Mouse (Mus musculus) layer of hippocampus, adult 8-10 months (tissue): ENCODE results near the gene Cox6a2. TPM values are rescaled to one million over a fixed set of nuclear protein-coding genes. Genes with fewer than 3 reads are reported as not detected.

Experiments
- DNase-seq, 2 experiments: peaks; one replicate each; pipeline ENCODE4 v3.0.0; 2022; ENCODE audit warnings: low spot score in 2 of 2
- total RNA-seq, 4 experiments: library from RNA; stranded (reverse); gene quantifications; 2 replicates each; pipeline ENCODE4 v1.2.4; 2022

Cox6a2 gene
- 10 to 100 TPM in 2 of 4 experiments, 1 to 10 TPM in 2; 2.5 to 18.9 (median 9.2) TPM for total RNA-seq

GRCm38 (mm10) chr7:128206152-128206551, at the start of gene Cox6a2:
Gene Cox6a2 (minus strand): TSS chr7:128206387.
- no peak for DNase-seq

- no peak for DNase-seq
Measured at GRCm38 (mm10) chr7:128255757-128256156, 49.6 kb upstream of the Cox6a2 start.

- no peak for DNase-seq
Measured at GRCm38 (mm10) chr7:128254978-128255377, 48.8 kb upstream of the Cox6a2 start.

DNA sequence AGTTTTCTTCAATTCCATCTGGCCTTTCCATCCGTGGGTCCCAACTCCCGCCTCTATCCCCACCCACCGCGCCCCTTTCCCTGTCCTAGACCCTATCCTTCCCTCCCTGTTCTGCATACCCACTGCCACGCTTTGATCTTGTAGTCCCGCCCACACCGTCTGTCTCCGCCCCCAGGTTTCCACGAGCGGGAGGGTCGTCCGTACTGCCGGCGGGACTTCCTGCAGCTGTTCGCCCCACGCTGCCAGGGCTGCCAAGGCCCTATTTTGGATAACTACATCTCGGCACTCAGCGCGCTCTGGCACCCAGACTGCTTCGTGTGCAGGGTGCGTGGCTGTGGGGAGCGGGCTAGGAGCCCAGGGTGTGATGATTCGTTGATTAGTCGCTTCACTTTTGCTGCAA, 46.4 kb upstream of the Cox6a2 start:
- peak; percentile 79 to 82 for DNase-seq

- no peak for DNase-seq
Measured at GRCm38 (mm10) chr7:128251946-128252345, 45.8 kb upstream of the Cox6a2 start.

- DNase-seq: no peak
Measured at GRCm38 (mm10) chr7:128249998-128250397, 43.8 kb upstream of the Cox6a2 start.

GRCm38 (mm10) chr7:128248081-128249042, 42.2 kb upstream of the Cox6a2 start:
- DNase-seq: no peak

DNA sequence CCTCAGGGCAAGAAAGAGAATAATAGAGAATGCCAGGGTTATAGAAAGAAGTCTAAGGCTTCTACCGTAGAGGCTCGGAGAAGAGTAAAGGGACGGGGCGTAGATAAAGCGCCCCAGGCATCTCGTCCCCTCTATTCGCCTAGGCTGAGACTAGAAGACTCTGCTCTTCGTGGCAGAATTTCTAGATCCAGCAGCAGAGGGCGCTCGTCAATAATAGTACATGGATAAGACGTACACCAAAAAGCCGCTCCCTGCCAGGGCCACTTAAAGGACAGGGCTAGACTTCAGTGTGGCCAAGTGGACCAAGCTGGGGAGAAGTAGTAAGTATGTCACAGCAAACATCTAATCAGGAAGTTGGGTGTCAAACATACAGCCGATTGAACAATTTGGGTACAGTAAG, 41.3 kb upstream of the Cox6a2 start:
- DNase-seq: peak; percentile 74 to 86

- no peak for DNase-seq
Measured at GRCm38 (mm10) chr7:128246496-128247391, 40.6 kb upstream of the Cox6a2 start, which contains the start of gene Tgfb1i1. Gene Tgfb1i1 (plus strand): TSS chr7:128246812.

- no peak for DNase-seq
Measured at GRCm38 (mm10) chr7:128245547-128245946, 39.4 kb upstream of the Cox6a2 start.

DNA sequence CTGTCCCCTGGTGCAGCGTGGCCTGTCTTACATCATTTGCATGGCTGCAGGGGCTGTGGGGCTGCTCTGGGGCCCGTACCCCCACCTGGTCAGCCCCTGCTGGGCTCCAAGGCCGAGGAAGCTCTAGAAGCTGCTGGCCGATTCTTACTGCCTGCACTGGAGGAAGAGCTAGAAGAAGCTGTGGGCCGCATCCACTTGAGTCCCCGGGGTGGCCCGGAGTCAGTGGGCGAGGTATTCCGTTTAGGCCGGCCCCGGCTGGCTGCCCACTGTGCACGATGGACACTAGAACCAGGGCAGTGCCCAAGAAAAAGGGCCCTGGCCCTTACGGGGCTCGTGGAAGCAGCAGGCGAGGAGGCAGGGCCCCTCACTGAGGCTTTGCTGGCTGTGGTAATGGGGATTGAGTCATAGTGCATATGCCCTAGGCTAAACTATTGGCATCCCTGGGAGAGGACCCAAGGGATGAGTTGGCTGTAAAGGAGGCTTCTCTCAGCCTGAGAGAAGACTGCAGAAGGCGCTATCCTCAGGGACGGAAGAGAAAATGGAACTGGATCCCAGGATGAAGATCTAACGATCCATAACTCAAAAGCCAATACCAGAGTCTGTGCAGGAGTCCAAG, 38.3 kb upstream of the Cox6a2 start:
- no peak for DNase-seq

DNA sequence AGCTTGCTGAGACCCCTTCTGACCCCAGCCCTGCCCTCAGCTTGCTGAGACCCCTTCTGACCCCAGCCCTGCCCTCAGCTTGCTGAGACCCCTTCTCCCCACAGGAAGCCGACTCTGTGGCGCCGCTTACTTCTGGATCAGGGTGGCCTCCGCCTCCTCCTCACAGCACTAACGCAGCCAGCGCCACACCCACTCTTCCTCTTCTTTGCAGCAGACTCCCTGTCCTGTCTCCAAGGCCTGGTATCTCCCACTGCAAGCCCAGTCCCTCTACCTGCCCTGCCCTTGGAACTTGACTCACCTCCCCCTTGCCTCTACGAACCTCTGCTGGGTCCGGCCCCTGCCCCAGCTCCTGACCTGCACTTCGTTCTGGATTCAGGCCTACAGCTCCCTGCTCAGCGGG, 37.7 kb upstream of the Cox6a2 start:
- no peak for DNase-seq

DNA sequence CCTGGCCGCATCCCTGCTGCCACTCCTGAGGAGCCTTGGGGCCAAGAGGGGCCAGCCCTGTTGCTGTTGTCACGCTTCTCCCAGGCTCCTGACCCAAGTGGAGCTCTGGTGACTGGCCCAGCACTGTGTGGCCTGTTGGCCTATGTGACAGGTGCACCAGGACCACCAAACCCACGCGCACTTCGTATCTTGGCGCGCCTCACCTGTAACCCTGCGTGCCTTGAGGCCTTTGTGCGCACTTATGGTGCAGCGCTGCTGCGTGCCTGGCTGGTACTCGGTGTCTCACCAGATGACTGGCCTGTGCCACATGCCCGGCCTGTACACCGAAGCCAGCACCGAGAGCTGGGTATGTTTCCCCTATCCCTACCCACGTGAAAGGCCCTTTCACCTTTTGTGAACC, 36.1 kb upstream of the Cox6a2 start:
- no peak for DNase-seq

GRCm38 (mm10) chr7:128240131-128240784, 34.1 kb upstream of the Cox6a2 start:
- no peak for DNase-seq

- no peak for DNase-seq
Measured at GRCm38 (mm10) chr7:128238991-128239390, 32.8 kb upstream of the Cox6a2 start.

DNA sequence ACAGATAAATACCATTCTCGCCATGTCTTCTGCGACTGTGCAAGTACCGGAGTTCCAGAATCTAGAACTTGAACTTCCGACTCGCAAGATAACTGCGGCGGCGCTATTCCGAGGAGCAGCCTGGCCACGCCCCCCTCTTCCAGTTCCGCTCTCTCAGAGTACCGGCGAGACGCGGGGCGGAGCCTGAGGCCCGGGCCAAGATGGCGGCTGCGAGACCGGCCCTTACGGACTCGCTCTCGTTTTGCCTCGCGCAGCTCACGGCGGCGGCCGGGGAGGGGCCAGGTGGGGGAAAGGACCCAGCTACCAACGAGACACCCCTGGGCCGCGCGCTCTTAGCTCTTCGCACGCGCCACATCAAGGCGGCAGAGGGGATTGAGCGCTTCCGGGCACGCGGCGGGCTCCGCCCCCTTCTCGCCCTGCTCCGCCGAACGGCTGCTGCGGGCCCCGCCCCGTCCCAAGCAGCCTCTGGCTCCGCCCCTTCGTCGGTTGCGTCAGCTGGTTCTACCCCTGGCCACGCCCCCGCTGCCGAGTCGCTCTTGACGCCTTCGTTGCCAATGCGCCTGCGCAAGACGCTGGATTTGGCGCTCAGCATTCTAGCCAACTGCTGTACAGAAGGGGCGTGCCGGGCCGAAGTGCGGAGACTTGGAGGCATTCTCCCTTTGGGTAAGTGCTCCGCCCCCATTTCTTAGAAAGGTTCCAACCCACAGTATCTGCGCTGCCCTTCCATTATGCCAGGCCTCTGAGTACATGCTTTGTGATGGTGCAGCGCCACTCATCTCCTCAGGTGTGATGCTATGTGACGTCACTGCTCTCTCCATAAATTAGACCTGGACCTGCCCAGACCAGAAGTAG, 32.0 kb upstream of the Cox6a2 start, which contains the start of gene 9130023H24Rik:
Gene 9130023H24Rik, minus strand, starts transcription at position 105 of the 852 bp plus-strand sequence.
- DNase-seq: peak; percentile 98

- no peak for DNase-seq
Measured at GRCm38 (mm10) chr7:128237593-128237926, 31.4 kb upstream of the Cox6a2 start.

DNA sequence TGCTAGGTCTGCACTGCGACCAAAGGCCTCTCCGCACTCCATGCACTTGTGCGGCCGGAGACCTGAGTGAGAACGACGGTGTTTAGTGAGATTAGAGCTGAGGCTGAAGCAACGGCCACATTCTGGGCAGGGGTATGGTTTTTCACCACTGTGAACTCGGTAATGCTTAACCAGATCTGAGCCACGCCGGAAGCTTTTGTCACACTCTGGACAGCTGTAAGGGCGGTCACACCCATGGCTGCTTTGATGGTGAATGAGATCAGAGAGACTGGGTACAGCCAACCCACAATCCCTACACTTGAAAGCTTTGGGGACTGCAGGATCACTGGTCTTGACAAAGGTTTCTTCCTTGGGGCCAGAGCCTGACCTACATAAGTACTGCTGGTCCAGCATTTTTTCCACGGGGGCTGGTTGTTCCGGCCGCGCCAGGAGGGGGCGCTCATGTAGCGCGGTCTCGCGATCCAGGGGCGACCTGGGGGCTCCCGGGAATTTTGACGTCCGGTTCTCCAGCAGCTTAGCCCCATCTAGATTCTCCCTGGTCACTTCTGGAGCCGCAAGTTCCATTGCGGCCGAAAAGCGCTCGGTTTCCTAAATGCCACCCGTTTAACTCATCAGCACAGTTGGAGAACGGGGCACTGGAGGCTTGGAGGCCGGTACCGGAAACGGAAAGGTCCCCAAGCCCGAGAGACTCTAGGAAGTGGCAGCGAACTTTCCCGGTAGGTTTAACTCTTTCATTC, 30.8 kb upstream of the Cox6a2 start, which contains the start of gene Armc5:
Gene Armc5, plus strand, starts transcription at position 487 of the 737 bp plus-strand sequence.
- peak; percentile 71 to 88 for DNase-seq

DNA sequence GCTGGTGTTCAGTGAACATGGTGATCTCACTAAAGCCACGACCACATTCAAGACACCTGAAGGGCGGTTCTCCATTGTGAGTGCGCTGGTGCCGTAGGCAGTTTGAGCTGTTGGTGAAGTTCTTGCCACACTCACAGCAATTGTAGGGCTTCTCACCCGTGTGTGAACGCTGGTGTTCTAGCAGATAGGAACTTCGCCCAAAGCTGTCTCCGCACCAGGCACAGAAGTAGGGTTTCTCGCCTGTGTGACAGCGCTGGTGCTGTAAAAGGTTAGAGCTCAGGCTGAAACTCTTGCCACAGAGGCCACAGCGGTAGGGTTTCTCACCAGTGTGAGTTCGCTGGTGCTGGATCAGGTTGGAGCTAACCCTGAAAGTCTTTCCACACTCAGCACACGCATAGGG, 30.2 kb upstream of the Cox6a2 start:
- DNase-seq: no peak
